Mouse (Mus musculus) CH12.LX (cell line): ENCODE data around the gene Fam98a. TPM values are rescaled to one million over a fixed set of nuclear protein-coding genes. Genes with fewer than 3 reads are reported as not detected.

ENCODE experiments used
- DNase-seq: peaks from one replicate; pipeline ENCODE4 v3.0.0-alpha.2; 2013; ENCODE audit errors: extremely low read depth
- H3K27ac ChIP-seq: 2 replicates; pipeline ENCODE4 v1.5.1; 2012; ENCODE audit warnings: low read depth, mild to moderate bottlenecking, control low read depth, moderate library complexity; ENCODE audit not compliant: insufficient read depth
- H3K27me3 ChIP-seq: replicated peaks from 2 replicates; pipeline ENCODE3; 2012; ENCODE audit warnings: inconsistent platforms
- H3K36me3 ChIP-seq, 2 experiments: replicated peaks in 1 of 2; 2 replicates each; pipeline versions ENCODE3 to v1.6.1; 2012; ENCODE audit warnings: inconsistent platforms in 1 of 2, low read length in 1 of 2, mild to moderate bottlenecking in 1 of 2, mixed read lengths in 1 of 2, moderate library complexity in 1 of 2; ENCODE audit not compliant: control insufficient read depth in 1 of 2, insufficient read depth in 1 of 2
- H3K4me1 ChIP-seq, 2 experiments: 2 replicates each; pipeline ENCODE4 v1.6.1; 2012; ENCODE audit warnings: inconsistent platforms in 1 of 2, moderate library complexity in 1 of 2; ENCODE audit not compliant: insufficient read depth in 2 of 2, control insufficient read depth in 1 of 2
- H3K4me2 ChIP-seq: 2 replicates; pipeline ENCODE4 v1.6.1; 2012; ENCODE audit warnings: low read depth, mild to moderate bottlenecking, control low read depth; ENCODE audit not compliant: poor library complexity, insufficient read depth, severe bottlenecking
- H3K4me3 ChIP-seq, 3 experiments: fragments of 150-350 bp in 1 of 3; sonication (generic) in 1 of 3; replicated peaks in 1 of 3; 2 replicates each; pipeline versions ENCODE3 to v1.5.1; 2011 to 2012; ENCODE audit warnings: low read depth in 2 of 3, low read length in 2 of 3, mild to moderate bottlenecking in 2 of 3, moderate library complexity in 2 of 3, control low read depth in 1 of 3, improper control_type of control experiment in 1 of 3, inconsistent platforms in 1 of 3, mixed read lengths in 1 of 3; ENCODE audit not compliant: poor library complexity in 1 of 3
- H3K79me2 ChIP-seq: replicated peaks from 2 replicates; pipeline ENCODE4 v1.6.1; 2012; ENCODE audit warnings: mild to moderate bottlenecking, moderate library complexity; ENCODE audit not compliant: control insufficient read depth, poor library complexity, insufficient read depth, severe bottlenecking; ENCODE audit errors: extremely low read depth
- H3K9ac ChIP-seq: 2 replicates; pipeline ENCODE4 v1.6.1; 2012; ENCODE audit warnings: low read depth, mild to moderate bottlenecking, control low read depth, moderate library complexity; ENCODE audit not compliant: insufficient read depth
- H3K9me3 ChIP-seq: replicated peaks from 2 replicates; pipeline ENCODE3; 2012; ENCODE audit warnings: low read length, inconsistent platforms, mixed read lengths
- CHD2 ChIP-seq: IDR thresholded peaks from 2 replicates; pipeline ENCODE4 v1.6.1; 2011; ENCODE audit warnings: low read length, improper control_type of control experiment
- CTCF ChIP-seq, 2 experiments: IDR thresholded peaks in 1 of 2; conservative IDR thresholded peaks in 1 of 2; 2 replicates each; pipeline ENCODE4 v1.5.1; 2011 to 2012; ENCODE audit warnings: low read depth in 2 of 2, low read length in 2 of 2, improper control_type of control experiment in 1 of 2, inconsistent platforms in 1 of 2, mild to moderate bottlenecking in 1 of 2, moderate library complexity in 1 of 2
- ELF1 ChIP-seq: IDR thresholded peaks from 2 replicates; pipeline ENCODE4 v1.6.1; 2014; ENCODE audit warnings: low read depth, mild to moderate bottlenecking, inconsistent platforms, low read length, improper control_type of control experiment
- EP300 ChIP-seq: IDR thresholded peaks from 2 replicates; pipeline ENCODE4 v1.6.1; 2011; ENCODE audit warnings: low read length, improper control_type of control experiment
- GABPA ChIP-seq: IDR thresholded peaks from 2 replicates; pipeline ENCODE4 v1.6.1; 2012; ENCODE audit warnings: low read depth, low read length, improper control_type of control experiment, inconsistent platforms; ENCODE audit not compliant: insufficient replicate concordance
- IRF4 ChIP-seq: IDR thresholded peaks from 2 replicates; pipeline ENCODE4 v1.6.1; 2014; ENCODE audit warnings: low read depth, mild to moderate bottlenecking, inconsistent platforms, low read length, improper control_type of control experiment
- JUN ChIP-seq: IDR thresholded peaks from 2 replicates; pipeline ENCODE4 v1.6.1; 2011; ENCODE audit warnings: low read depth, mild to moderate bottlenecking, low read length, improper control_type of control experiment, moderate library complexity; ENCODE audit not compliant: insufficient read depth
- KAT2A ChIP-seq: IDR thresholded peaks from 2 replicates; pipeline ENCODE4 v1.6.1; 2012; ENCODE audit warnings: low read length, improper control_type of control experiment, inconsistent platforms; ENCODE audit not compliant: insufficient replicate concordance
- MAFK ChIP-seq: IDR thresholded peaks from 2 replicates; pipeline ENCODE4 v1.6.1; 2011; ENCODE audit warnings: low read length, improper control_type of control experiment; ENCODE audit not compliant: insufficient replicate concordance
- MAX ChIP-seq: IDR thresholded peaks from 2 replicates; pipeline ENCODE4 v1.6.1; 2011; ENCODE audit warnings: low read length, improper control_type of control experiment
- MEF2A ChIP-seq: IDR thresholded peaks from 2 replicates; pipeline ENCODE4 v1.6.1; 2014; ENCODE audit warnings: low read depth, mild to moderate bottlenecking, inconsistent platforms, low read length, improper control_type of control experiment, borderline replicate concordance
- MXI1 ChIP-seq: IDR thresholded peaks from 2 replicates; pipeline ENCODE4 v1.6.1; 2011; ENCODE audit warnings: mild to moderate bottlenecking, low read depth, low read length, improper control_type of control experiment
- MYC ChIP-seq: IDR thresholded peaks from 2 replicates; pipeline ENCODE4 v1.6.1; 2011; ENCODE audit warnings: low read depth, mild to moderate bottlenecking, improper control_type of control experiment, low read length
- NELFE ChIP-seq: IDR thresholded peaks from 2 replicates; pipeline ENCODE4 v1.6.1; 2011; ENCODE audit warnings: low read depth, low read length, improper control_type of control experiment
- NRF1 ChIP-seq: IDR thresholded peaks from 2 replicates; pipeline ENCODE4 v1.6.1; 2014; ENCODE audit warnings: low read depth, mild to moderate bottlenecking, inconsistent platforms, low read length, improper control_type of control experiment, moderate library complexity
- PAX5 ChIP-seq: IDR thresholded peaks from 2 replicates; pipeline ENCODE4 v1.6.1; 2012; ENCODE audit warnings: low read length, inconsistent platforms, mixed read lengths
- POLR2A ChIP-seq: IDR thresholded peaks from 2 replicates; pipeline ENCODE4 v1.6.1; 2011; ENCODE audit warnings: low read depth, mild to moderate bottlenecking, improper control_type of control experiment, low read length
- RAD21 ChIP-seq: IDR thresholded peaks from 2 replicates; pipeline ENCODE4 v1.6.1; 2011; ENCODE audit warnings: low read depth, mild to moderate bottlenecking, low read length, improper control_type of control experiment, moderate library complexity
- RCOR1 ChIP-seq: conservative IDR thresholded peaks from 2 replicates; pipeline ENCODE4 v1.6.1; 2012; ENCODE audit warnings: low read depth, mild to moderate bottlenecking, inconsistent platforms, low read length, improper control_type of control experiment
- SIN3A ChIP-seq: IDR thresholded peaks from 2 replicates; pipeline ENCODE4 v1.6.1; 2012; ENCODE audit warnings: low read length, improper control_type of control experiment, inconsistent platforms
- SMC3 ChIP-seq: IDR thresholded peaks from 2 replicates; pipeline ENCODE4 v1.6.1; 2011; ENCODE audit warnings: low read depth, low read length, improper control_type of control experiment
- TBP ChIP-seq: conservative IDR thresholded peaks from 2 replicates; pipeline ENCODE4 v1.6.1; 2011; ENCODE audit warnings: low read depth, low read length, improper control_type of control experiment
- TCF12 ChIP-seq: IDR thresholded peaks from 2 replicates; pipeline ENCODE4 v1.6.1; 2014; ENCODE audit warnings: low read depth, mild to moderate bottlenecking, inconsistent platforms, low read length, improper control_type of control experiment
- UBTF ChIP-seq: IDR thresholded peaks from 2 replicates; pipeline ENCODE4 v1.6.1; 2012; ENCODE audit warnings: low read depth, mild to moderate bottlenecking, inconsistent platforms, low read length, improper control_type of control experiment, moderate library complexity
- USF2 ChIP-seq: conservative IDR thresholded peaks from 2 replicates; pipeline ENCODE4 v1.6.1; 2011; ENCODE audit warnings: low read depth, low read length, improper control_type of control experiment
- ZMIZ1 ChIP-seq: IDR thresholded peaks from 2 replicates; pipeline ENCODE4 v1.6.1; 2012; ENCODE audit warnings: low read depth, mild to moderate bottlenecking, inconsistent platforms, low read length, improper control_type of control experiment
- ZNF384 ChIP-seq: IDR thresholded peaks from 2 replicates; pipeline ENCODE4 v1.6.1; 2012; ENCODE audit warnings: low read depth, low read length, improper control_type of control experiment, inconsistent platforms
- dilution Hi-C: fragments of 300-500 bp; cut with MboI; formaldehyde crosslinking; loops from 2 replicates; pipeline ENCODE4 v1.14.3; 2020; ENCODE audit warnings: low sequenced_read_pairs; ENCODE audit not compliant: extremely low pct_unique_long_range_greater_than_20kb, extremely low pct_ligation_motif_present
- in situ Hi-C: fragments of 300-500 bp; cut with MboI; formaldehyde crosslinking; loops from 3 replicates; pipeline ENCODE4 v1.14.3; 2019; ENCODE audit warnings: low sequenced_read_pairs, low pct_ligation_motif_present, low pct_unique_long_range_greater_than_20kb, mixed read lengths
- polyA plus RNA-seq: library from polyadenylated mRNA; unstranded; fragments of >175 nt; gene quantifications from 2 replicates; pipeline ENCODE4 v1.2.1, GENCODE M21; 2012; ENCODE audit warnings: low read depth; ENCODE audit not compliant: insufficient read length
- total RNA-seq, 2 experiments: library from RNA; depleted of rRNA; stranded (reverse); fragments of 300-350 nt in 1 of 2; fragments of >200 nt in 1 of 2; gene quantifications; 2 replicates each; pipeline ENCODE4 v1.2.3; 2012 to 2014

Fam98a gene
- total and polyA plus RNA-seq, 3 experiments: 36.0 to 92.0 (median 37.8) TPM

- Histone ChIP-seq H3K4me3 (no peak overlapping the region), H3K9ac (no peak overlapping the region), H3K79me2 (peaks cover 10% of the 10 kb centered on the region), H3K4me2 (no peak overlapping the region), H3K9me3 (no peaks in the 10 kb centered on the region), H3K4me1 (peaks cover 18 to 60% of the 10 kb centered on the region in 2 experiments), H3K27me3 (no peaks in the 10 kb centered on the region), H3K36me3 (peaks cover 37 to 73% of the 10 kb centered on the region in 2 experiments), H3K27ac (peak overlapping the region; percentile 28; the same call in 1 of the 2 replicates)
- dilution Hi-C loops: no loop called here
- TF ChIP-seq NRF1 (no peak), IRF4 (no peak), POLR2A (no peak), MAFK (no peak), KAT2A (no peak), SMC3 (no peak), MAX (no peak), MYC (no peak), PAX5 (no peak), MEF2A (no peak), RAD21 (no peak), CTCF (conservative IDR thresholded peaks at IDR 0.05 in 1 of 2, IDR thresholded peaks at IDR 0.05 in 1 of 2; ENCODE audit: low read depth in 2 of 2, low read length in 2 of 2) (no peak), ELF1 (no peak), JUN (no peak), SIN3A (no peak), UBTF (no peak), TBP (no peak), RCOR1 (no peak)
- in situ Hi-C loops: no loop called here
- DNase-seq: no peak
Observed at GRCm38 (mm10) chr17:75503031-75503430, 48.7 kb downstream of the Fam98a start.

GRCm38 (mm10) chr17:75498241-75498651 lies 53.5 kb downstream of the Fam98a start:
- Histone ChIP-seq H3K4me1 (peaks cover 5 to 38% of the 10 kb centered on the region in 2 experiments), H3K4me2 (no peak overlapping the region), H3K27ac (no peak overlapping the region), H3K4me3 (no peak overlapping the region), H3K9ac (no peak overlapping the region), H3K9me3 (no peaks in the 10 kb centered on the region), H3K36me3 (peaks cover 60 to 84% of the 10 kb centered on the region in 2 experiments), H3K79me2 (0 out of 2 replicates have a peak, but pooled peaks cover 3% of the 10 kb centered on the region), H3K27me3 (no peaks in the 10 kb centered on the region)
- no peak for DNase-seq
- in situ Hi-C loops: no loop called here
- TF ChIP-seq MXI1 (no peak), USF2 (no peak), UBTF (no peak), CTCF (conservative IDR thresholded peaks at IDR 0.05 in 1 of 2, IDR thresholded peaks at IDR 0.05 in 1 of 2; ENCODE audit: low read depth in 2 of 2, low read length in 2 of 2) (no peak), IRF4 (no peak), KAT2A (no peak), CHD2 (no peak), ZNF384 (no peak), PAX5 (no peak), TCF12 (no peak), GABPA (no peak), EP300 (no peak), NELFE (no peak), MYC (no peak), NRF1 (no peak), SIN3A (no peak), MAFK (no peak), ZMIZ1 (no peak), TBP (no peak)
- dilution Hi-C loops: no loop called here
